Mouse (Mus musculus) G1E (cell line): ENCODE data around the gene Emc6. TPM values are rescaled to one million over a fixed set of nuclear protein-coding genes. Genes with fewer than 3 reads are reported as not detected.

Source experiments
- ATAC-seq: 2 replicates; pipeline ENCODE4 v1.8.0; 2016; ENCODE audit warnings: mild to moderate bottlenecking; ENCODE audit not compliant: insufficient number of reproducible peaks, poor library complexity, low FRiP score, severe bottlenecking; ENCODE audit errors: extremely low read depth
- DNase-seq: peaks from one replicate; pipeline ENCODE4 v3.0.0; 2012; ENCODE audit warnings: low spot score
- H3K27me3 ChIP-seq: 2 replicates; pipeline ENCODE4 v1.6.1; 2012; ENCODE audit warnings: mild to moderate bottlenecking, low read length, inconsistent platforms; ENCODE audit not compliant: insufficient read depth
- H3K36me3 ChIP-seq: replicated peaks from 2 replicates; pipeline ENCODE3; 2012; ENCODE audit warnings: mild to moderate bottlenecking, inconsistent platforms
- H3K4me1 ChIP-seq: 2 replicates; pipeline ENCODE4 v1.6.1; 2012; ENCODE audit warnings: low read depth, low read length, inconsistent platforms, mixed read lengths; ENCODE audit not compliant: insufficient read depth
- H3K4me3 ChIP-seq: 2 replicates; pipeline ENCODE4 v1.5.1; 2012; ENCODE audit warnings: low read depth, mild to moderate bottlenecking, inconsistent platforms, low read length, moderate library complexity, mixed read lengths
- H3K9me3 ChIP-seq: replicated peaks from 2 replicates; pipeline ENCODE4 v1.6.1; 2012; ENCODE audit warnings: inconsistent platforms
- CTCF ChIP-seq: IDR thresholded peaks from 2 replicates; pipeline ENCODE4 v1.5.1; 2012; ENCODE audit warnings: low read depth, low read length, inconsistent platforms, mixed read lengths
- GATA1 ChIP-seq: IDR thresholded peaks from 2 replicates; pipeline ENCODE4 v1.6.1; 2012; ENCODE audit warnings: borderline replicate concordance, low read length, inconsistent platforms, mixed read lengths
- GATA2 ChIP-seq: IDR thresholded peaks from 2 replicates; pipeline ENCODE4 v1.6.1; 2012; ENCODE audit warnings: low read depth, low read length, inconsistent platforms, borderline replicate concordance
- POLR2AphosphoS5 ChIP-seq: IDR thresholded peaks from 2 replicates; pipeline ENCODE4 v1.6.1; 2012; ENCODE audit warnings: low read depth, low read length, inconsistent platforms; ENCODE audit not compliant: insufficient replicate concordance
- TAL1 ChIP-seq: conservative IDR thresholded peaks from 2 replicates; pipeline ENCODE4 v1.6.1; 2012; ENCODE audit warnings: low read depth, low read length, inconsistent platforms, mixed read lengths
- polyA plus RNA-seq: library from polyadenylated mRNA; stranded (reverse); fragments of >175 nt; gene quantifications from 2 replicates; pipeline ENCODE4 v1.2.3, GENCODE M21; 2012
- total RNA-seq, 2 experiments: library from RNA; stranded (forward) in 1 of 2; stranded (reverse) in 1 of 2; fragments of 200-1000 nt in 1 of 2; fragments of >200 nt in 1 of 2; fragmentation: Nextera tagmentation in 1 of 2; gene quantifications; 2 replicates each; pipeline ENCODE4 v1.2.3; 2014 to 2017

The Emc6 gene
- total RNA-seq (2014; fragmentation: Nextera tagmentation), result 54.7 and 66.2 TPM in 2 replicates
- total RNA-seq (2017), result 43.7 and 52.7 TPM in 2 replicates
- 178 and 243 TPM in 2 replicates for polyA plus RNA-seq

- peak; percentile 98 for ATAC-seq
- H3K4me3 ChIP-seq, result peak within 1 kb of the TSS; percentile 98
- TF ChIP-seq POLR2AphosphoS5 (no peak), TAL1 (no peak), GATA1 (no peak), CTCF (no peak), GATA2 (no peak)
These were observed at the start of gene Emc6, which contains the start of gene Tax1bp3 for GRCm38 (mm10) chr11:73176608-73177508. Gene Emc6, minus strand, starts transcription at chr11:73177037. Gene Tax1bp3, plus strand, starts transcription at chr11:73177083.

GRCm38 (mm10) chr11:73225856-73226255 is 49.0 kb upstream of the Emc6 start:
- DNase-seq, result no peak

More at GRCm38 (mm10) chr11:73176608-73177508, at the start of gene Emc6, which contains the start of gene Tax1bp3:
- peaks cover 43% of the 10 kb centered on the region for H3K36me3 ChIP-seq
- H3K27me3 ChIP-seq, result 0 out of 2 replicates have a peak, but pooled peaks cover 2% of the 10 kb centered on the region
- H3K9me3 ChIP-seq, result no peaks in the 10 kb centered on the region
- DNase-seq, result peak; percentile 99
- H3K4me1 ChIP-seq, result peaks cover 48% of the 10 kb centered on the region

GRCm38 (mm10) chr11:73223966-73224365 is 47.1 kb upstream of the Emc6 start:
- H3K36me3 ChIP-seq, result no peaks in the 10 kb centered on the region
- H3K4me3 ChIP-seq, result no peak overlapping the region
- DNase-seq (no peak), ATAC-seq (peak; percentile 40; the same call in 1 of the 2 replicates)
- H3K4me1 ChIP-seq, result no peaks in the 10 kb centered on the region; the same call in 1 of the 2 replicates
- H3K9me3 ChIP-seq, result no peaks in the 10 kb centered on the region
- TF ChIP-seq CTCF (no peak), TAL1 (no peak), POLR2AphosphoS5 (no peak), GATA2 (no peak), GATA1 (no peak)
- H3K27me3 ChIP-seq, result no peaks in the 10 kb centered on the region; the same call in 1 of the 2 replicates

More at GRCm38 (mm10) chr11:73225856-73226255, 49.0 kb upstream of the Emc6 start:
- no peak for ATAC-seq
- Histone ChIP-seq H3K4me1 (no peaks in the 10 kb centered on the region; the same call in 1 of the 2 replicates), H3K27me3 (no peaks in the 10 kb centered on the region; the same call in 1 of the 2 replicates), H3K4me3 (no peak overlapping the region), H3K9me3 (no peaks in the 10 kb centered on the region), H3K36me3 (no peaks in the 10 kb centered on the region)
- TF ChIP-seq GATA1 (no peak), TAL1 (no peak), GATA2 (no peak), POLR2AphosphoS5 (no peak), CTCF (no peak)

- H3K4me1 ChIP-seq, result no peaks in the 10 kb centered on the region; the same call in 1 of the 2 replicates
- no peak overlapping the region for H3K4me3 ChIP-seq
- no peak for TF ChIP-seq POLR2AphosphoS5
- TF ChIP-seq GATA1, result no peak
- no peak for TF ChIP-seq CTCF
- TF ChIP-seq TAL1, result no peak
- TF ChIP-seq GATA2, result no peak
- no peaks in the 10 kb centered on the region for H3K36me3 ChIP-seq
- DNase-seq, result no peak
- H3K9me3 ChIP-seq, result no peaks in the 10 kb centered on the region
- ATAC-seq, result no peak; the same call in 1 of the 2 replicates
- no peaks in the 10 kb centered on the region; the same call in 1 of the 2 replicates for H3K27me3 ChIP-seq
These were observed 46.0 kb upstream of the Emc6 start for GRCm38 (mm10) chr11:73222846-73223245.

- TF ChIP-seq CTCF, result no peak
- H3K27me3 ChIP-seq, result no peaks in the 10 kb centered on the region; the same call in none of the 2 replicates
- no peak overlapping the region for H3K4me3 ChIP-seq
- ATAC-seq (no peak), DNase-seq (no peak)
- no peaks in the 10 kb centered on the region for H3K9me3 ChIP-seq
- no peaks in the 10 kb centered on the region for H3K36me3 ChIP-seq
- no peaks in the 10 kb centered on the region; the same call in 1 of the 2 replicates for H3K4me1 ChIP-seq
These were observed 43.8 kb upstream of the Emc6 start for GRCm38 (mm10) chr11:73220651-73221050.

- no peaks in the 10 kb centered on the region for H3K36me3 ChIP-seq
These were observed 42.8 kb upstream of the Emc6 start for GRCm38 (mm10) chr11:73219671-73220070.

More at GRCm38 (mm10) chr11:73219671-73220070, 42.8 kb upstream of the Emc6 start:
- Histone ChIP-seq H3K4me3 (no peak overlapping the region), H3K27me3 (peaks cover 2% of the 10 kb centered on the region), H3K9me3 (no peaks in the 10 kb centered on the region), H3K4me1 (no peaks in the 10 kb centered on the region; the same call in 1 of the 2 replicates)
- no peak for DNase-seq
- no peak for ATAC-seq
- TF ChIP-seq GATA1 (no peak), CTCF (no peak; the same call in 1 of the 2 replicates)
